Comparison of ENCODE assay signal across 8 mouse cellular contexts in genomic region chr11:104608249-104608920, GRCm38 (mm10). TPM values are rescaled to one million over a fixed set of nuclear protein-coding genes. Genes with fewer than 3 reads are reported as not detected.
A peak's percentile ranks its signal among the peaks of the same experiment; 100 is the strongest.
DNase-seq lines count a peak whose midpoint lies in the region; ATAC-seq lines count a peak whose summit lies in the region.

No protein-coding gene starts in this region.

- H3K4me1 ChIP-seq in kidney, embryonic 15.5 days, result peaks cover 13% of the 10 kb centered on the region
- H3K4me1 ChIP-seq in brown adipose tissue, adult 24 weeks (ENCODE audit: control insufficient read depth, insufficient read depth, insufficient read length, low read length), result peaks cover 6% of the 10 kb centered on the region; the same call in 1 of the 2 replicates
- H3K4me1 ChIP-seq in hindbrain, embryonic 16.5 days (ENCODE audit: control insufficient read depth, insufficient read depth, low read depth, low read length), result peaks cover 4% of the 10 kb centered on the region; the same call in 1 of the 2 replicates
- peaks cover 7% of the 10 kb centered on the region; the same call in 1 of the 2 replicates for H3K4me1 ChIP-seq in midbrain, embryonic 15.5 days

- H3K27me3 ChIP-seq in kidney, embryonic 15.5 days, result peaks cover 48% of the 10 kb centered on the region
- peaks cover 4% of the 10 kb centered on the region for H3K27me3 ChIP-seq in hindbrain, embryonic 16.5 days (replicated peaks; ENCODE audit: control insufficient read depth, insufficient read depth, low read length)
- peaks cover 18% of the 10 kb centered on the region for H3K27me3 ChIP-seq in midbrain, embryonic 15.5 days (replicated peaks)

- DNase-seq in kidney, postnatal 4 days, result no peak
- no peak for DNase-seq in urinary bladder, postnatal 10 days (ENCODE audit: low spot score)
- no peak for DNase-seq in cerebellum, adult 8-10 months
- DNase-seq in embryo, embryonic 11 days, result no peak

- peak; percentile 24; the same call in 1 of the 2 replicates for ATAC-seq in kidney, embryonic 15.5 days (replicated peaks; ENCODE audit: low FRiP score)
- ATAC-seq in hindbrain, embryonic 16.5 days, result peak; percentile 68
- ATAC-seq in midbrain, embryonic 15.5 days (replicated peaks), result peak; percentile 74

- H3K36me3 ChIP-seq in kidney, embryonic 15.5 days, result no peaks in the 10 kb centered on the region
- no peaks in the 10 kb centered on the region for H3K36me3 ChIP-seq in hindbrain, embryonic 16.5 days (ENCODE audit: control insufficient read depth, insufficient read depth, low read length)
- H3K36me3 ChIP-seq in midbrain, embryonic 15.5 days (replicated peaks), result no peaks in the 10 kb centered on the region

- H3K4me2 ChIP-seq in kidney, embryonic 15.5 days, result peak overlapping the region; percentile 96
- peak overlapping the region; percentile 98 for H3K4me2 ChIP-seq in hindbrain, embryonic 16.5 days (ENCODE audit: low read length)
- H3K4me2 ChIP-seq in midbrain, embryonic 15.5 days, result peak overlapping the region; percentile 69

- 3% methylated on average over 23 of the region's 23 CpGs for WGBS in kidney, embryonic 15.5 days
- 3% methylated on average over 20 of the region's 23 CpGs for WGBS in hindbrain, embryonic 16.5 days
- 2% methylated on average over 23 of the region's 23 CpGs for WGBS in midbrain, embryonic 15.5 days

- H3K9me3 ChIP-seq in kidney, embryonic 15.5 days (replicated peaks), result no peaks in the 10 kb centered on the region
- H3K9me3 ChIP-seq in hindbrain, embryonic 16.5 days (ENCODE audit: control insufficient read depth, low read length), result no peaks in the 10 kb centered on the region
- no peaks in the 10 kb centered on the region for H3K9me3 ChIP-seq in midbrain, embryonic 15.5 days

- H3K9ac ChIP-seq in kidney, embryonic 15.5 days, result peak overlapping the region; percentile 49
- peak overlapping the region; percentile 73 for H3K9ac ChIP-seq in hindbrain, embryonic 16.5 days (ENCODE audit: low read depth, low read length)
- peak overlapping the region; percentile 41 for H3K9ac ChIP-seq in midbrain, embryonic 15.5 days

- no peak overlapping the region for H3K27ac ChIP-seq in kidney, embryonic 15.5 days
- H3K27ac ChIP-seq in brown adipose tissue, adult 24 weeks (replicated peaks; ENCODE audit: low read depth, low read length), result no peak overlapping the region
- no peak overlapping the region for H3K27ac ChIP-seq in hindbrain, embryonic 16.5 days (ENCODE audit: low read depth, low read length)
- H3K27ac ChIP-seq in midbrain, embryonic 15.5 days, result no peak overlapping the region

- peak overlapping the region; percentile 59 for H3K4me3 ChIP-seq in kidney, embryonic 15.5 days (replicated peaks)
- peak overlapping the region; percentile 53 for H3K4me3 ChIP-seq in brown adipose tissue, adult 24 weeks (ENCODE audit: insufficient read depth, low read depth, low read length)
- peak overlapping the region; percentile 59 for H3K4me3 ChIP-seq in hindbrain, embryonic 16.5 days (ENCODE audit: low read length)
- H3K4me3 ChIP-seq in midbrain, embryonic 15.5 days, result peak overlapping the region; percentile 51

RNA-seq across cellular contexts. Expression of gene Itgb3, which starts 0.6 kb away (rescaled TPM):
- polyA plus RNA-seq in kidney, embryonic 15.5 days (2015; fragmentation: Nextera tagmentation; extraction: Ambion mirVana), result 3.4 and 3.6 TPM in 2 replicates
- 0.71 and 0.83 TPM in 2 replicates for polyA plus RNA-seq in brown adipose tissue, adult 24 weeks (2012; ENCODE audit: insufficient read depth, insufficient read length, missing spikeins)
- polyA plus RNA-seq in hindbrain, embryonic 16.5 days (2015; fragmentation: Nextera tagmentation; extraction: Ambion mirVana), result 1.6 and 1.9 TPM in 2 replicates
- 0.72 and 0.80 TPM in 2 replicates for polyA plus RNA-seq in midbrain, embryonic 15.5 days (2015; fragmentation: Nextera tagmentation; extraction: Ambion mirVana)

RNA-seq across cellular contexts. Expression of gene Myl4, which starts 57.9 kb away (rescaled TPM):
- polyA plus RNA-seq in kidney, embryonic 15.5 days (2015; fragmentation: Nextera tagmentation; extraction: Ambion mirVana), result 16.9 and 29.9 TPM in 2 replicates
- 8.8 and 18.9 TPM in 2 replicates for polyA plus RNA-seq in brown adipose tissue, adult 24 weeks (2012; ENCODE audit: insufficient read depth, insufficient read length, missing spikeins)
- polyA plus RNA-seq in hindbrain, embryonic 16.5 days (2015; fragmentation: Nextera tagmentation; extraction: Ambion mirVana), result 4.2 and 12.2 TPM in 2 replicates
- polyA plus RNA-seq in midbrain, embryonic 15.5 days (2015; fragmentation: Nextera tagmentation; extraction: Ambion mirVana), result 2.6 and 6.2 TPM in 2 replicates

RNA-seq across cellular contexts. Expression of gene Cdc27, which starts 58.0 kb away (rescaled TPM):
- 38.2 and 43.3 TPM in 2 replicates for polyA plus RNA-seq in kidney, embryonic 15.5 days (2015; fragmentation: Nextera tagmentation; extraction: Ambion mirVana)
- polyA plus RNA-seq in brown adipose tissue, adult 24 weeks (2012; ENCODE audit: insufficient read depth, insufficient read length, missing spikeins), result 16.7 and 25.0 TPM in 2 replicates
- polyA plus RNA-seq in hindbrain, embryonic 16.5 days (2015; fragmentation: Nextera tagmentation; extraction: Ambion mirVana), result 31.4 and 38.4 TPM in 2 replicates
- 34.7 and 41.4 TPM in 2 replicates for polyA plus RNA-seq in midbrain, embryonic 15.5 days (2015; fragmentation: Nextera tagmentation; extraction: Ambion mirVana)

Comparison
In these comparisons a context has a peak if more than half of its experiments do, and no peak if none do; other contexts are left out.
1. ATAC-seq: peak in every context shown above with its lines; median percentile 74 in midbrain, embryonic 15.5 days; 68 in hindbrain, embryonic 16.5 days; 24 in kidney, embryonic 15.5 days.